Mouse (Mus musculus) limb, embryonic 12.5 days (tissue): ENCODE data around the gene Golga4. TPM values are rescaled to one million over a fixed set of nuclear protein-coding genes. Genes with fewer than 3 reads are reported as not detected.

ENCODE experiments used
- ATAC-seq: fragments of 200-750 bp; cut with Nextera tagmentation; 2 replicates; pipeline ENCODE4 v1.8.0; 2017; ENCODE audit warnings: low read depth, moderate TSS enrichment; ENCODE audit not compliant: insufficient number of reproducible peaks, insufficient read depth, low FRiP score, low TSS enrichment
- H3K27ac ChIP-seq: fragments of 300-500 bp; sonication (generic); 2 replicates; pipeline ENCODE4 v1.5.1; 2016; ENCODE audit warnings: mild to moderate bottlenecking, moderate library complexity
- H3K27me3 ChIP-seq: fragments of 300-500 bp; sonication (generic); 2 replicates; pipeline ENCODE4 v1.6.1; 2016; ENCODE audit warnings: mild to moderate bottlenecking, moderate library complexity
- H3K36me3 ChIP-seq: fragments of 300-500 bp; sonication (generic); 2 replicates; pipeline ENCODE4 v1.6.1; 2016; ENCODE audit warnings: mild to moderate bottlenecking, moderate library complexity
- H3K4me1 ChIP-seq: fragments of 300-500 bp; sonication (generic); replicated peaks from 2 replicates; pipeline ENCODE4 v1.6.1; 2016
- H3K4me2 ChIP-seq: fragments of 300-500 bp; sonication (generic); 2 replicates; pipeline ENCODE4 v1.6.1; 2016; ENCODE audit warnings: mild to moderate bottlenecking, moderate library complexity
- H3K4me3 ChIP-seq: fragments of 300-500 bp; sonication (generic); replicated peaks from 2 replicates; pipeline ENCODE4 v1.5.1; 2016; ENCODE audit warnings: mild to moderate bottlenecking
- H3K9ac ChIP-seq: fragments of 300-500 bp; sonication (generic); replicated peaks from 2 replicates; pipeline ENCODE4 v1.6.1; 2016; ENCODE audit warnings: mild to moderate bottlenecking, moderate library complexity
- H3K9me3 ChIP-seq: fragments of 300-500 bp; sonication (generic); 2 replicates; pipeline ENCODE4 v1.6.1; 2016; ENCODE audit warnings: mild to moderate bottlenecking, moderate library complexity
- WGBS: fragments of 180-500 bp; shearing (Covaris S2); methylation state at CpG from one replicate; pipeline ENCODE4 v1.1.7; 2016; 5-methylcytosine and 5-hydroxymethylcytosine counted together
- polyA plus RNA-seq: library from polyadenylated mRNA; unstranded; fragments of >200 nt; fragmentation: Nextera tagmentation; extraction: Ambion mirVana; gene quantifications from 2 replicates; pipeline ENCODE4 v1.2.1, GENCODE M21; 2016

Golga4 gene
- polyA plus RNA-seq, 1 experiment from 2014 or later: 62.4 TPM

DNA sequence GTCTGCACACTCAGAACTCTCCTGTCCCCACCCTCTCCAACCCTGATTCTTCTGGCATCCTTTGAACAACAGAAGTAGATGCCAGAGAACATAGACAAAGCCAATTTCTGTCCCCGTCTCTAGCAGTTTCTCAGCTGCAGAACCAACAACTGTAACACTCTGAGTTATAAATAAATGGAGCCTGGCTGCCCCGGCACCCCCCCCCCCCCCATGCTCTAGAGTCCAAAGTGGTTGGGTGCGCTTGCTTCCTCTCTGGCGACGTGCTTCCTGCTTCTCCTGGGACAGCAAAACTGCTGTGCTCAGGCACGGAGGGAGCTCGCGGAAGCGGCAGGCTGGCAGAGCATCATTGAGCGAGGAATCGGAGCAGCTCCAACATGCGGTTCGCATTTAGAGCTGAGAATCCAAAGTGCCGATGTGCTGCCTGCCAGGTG lies 105.1 kb downstream of the Golga4 start:
- no peaks in the 10 kb centered on the region for H3K27me3 ChIP-seq
- WGBS: 46% methylated on average over 14 of the region's 14 CpGs
- H3K4me1 ChIP-seq: peaks cover 56% of the 10 kb centered on the region

DNA sequence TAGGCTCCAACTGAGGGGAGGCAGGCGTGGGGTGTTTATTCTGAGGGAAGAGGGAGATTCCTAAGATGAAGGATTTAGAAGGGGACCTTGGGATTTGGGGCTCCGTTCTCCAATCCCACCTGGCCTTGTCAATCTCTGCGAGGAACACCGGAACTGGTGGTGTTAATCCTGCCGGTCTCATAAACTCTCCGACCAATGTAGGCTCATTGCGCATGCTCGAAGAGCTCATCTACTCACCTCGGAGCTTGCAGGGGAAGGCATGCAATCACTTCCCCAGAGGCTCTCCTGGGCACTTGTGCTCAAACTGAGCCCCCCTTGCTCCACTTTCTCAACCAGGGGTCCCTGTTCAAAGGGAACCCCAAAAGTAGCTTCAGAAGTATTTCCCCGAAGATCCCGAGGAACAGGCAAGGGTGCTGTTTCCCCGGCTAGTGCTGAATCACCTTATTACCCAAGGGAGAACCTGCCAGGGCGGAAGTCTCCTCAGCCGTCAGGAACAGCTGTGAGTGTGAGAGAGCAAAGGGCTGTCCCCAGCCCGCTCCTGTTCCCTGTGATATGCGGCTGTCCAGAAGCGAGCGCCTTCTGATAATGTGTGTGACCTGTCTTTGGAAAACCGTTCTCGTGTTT lies 106.0 kb downstream of the Golga4 start:
- H3K9ac ChIP-seq: no peak overlapping the region
- no peak for ATAC-seq
- WGBS: 41% methylated on average over 20 of the region's 20 CpGs
- H3K9me3 ChIP-seq: no peaks in the 10 kb centered on the region
- H3K27me3 ChIP-seq: no peaks in the 10 kb centered on the region
- no peak overlapping the region for H3K4me3 ChIP-seq
- H3K4me1 ChIP-seq: peaks cover 56% of the 10 kb centered on the region
- H3K36me3 ChIP-seq: no peaks in the 10 kb centered on the region
- H3K4me2 ChIP-seq: peak overlapping the region; percentile 19; the same call in 1 of the 2 replicates
- H3K27ac ChIP-seq: no peak overlapping the region

More for the DNA sequence above, 105.1 kb downstream of the Golga4 start:
- no peak for ATAC-seq
- Histone ChIP-seq H3K9me3 (no peaks in the 10 kb centered on the region), H3K4me3 (no peak overlapping the region), H3K4me2 (peak overlapping the region; percentile 30), H3K27ac (no peak overlapping the region), H3K36me3 (no peaks in the 10 kb centered on the region), H3K9ac (no peak overlapping the region)

DNA sequence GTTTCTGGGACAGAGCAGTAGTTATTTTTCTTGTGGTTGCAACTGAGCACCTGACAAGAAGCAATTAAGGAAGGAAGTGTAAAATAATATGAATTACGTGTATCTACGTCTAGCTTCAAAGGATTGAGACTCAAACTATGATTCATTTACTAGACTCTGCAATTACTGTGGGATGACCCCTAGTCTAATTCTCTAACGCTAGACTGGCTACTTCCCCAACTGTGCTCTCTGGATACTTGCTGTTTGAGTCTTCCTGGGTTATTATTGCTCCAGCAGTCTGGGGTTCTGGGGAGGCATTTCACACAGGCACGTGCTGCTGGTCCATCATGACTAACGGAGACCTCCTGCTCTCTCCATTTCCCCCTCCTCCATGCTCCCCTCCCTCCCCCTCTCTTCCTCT lies 111.2 kb downstream of the Golga4 start:
- 55% methylated on average over 5 of the region's 5 CpGs for WGBS
- no peak overlapping the region for H3K27ac ChIP-seq

DNA sequence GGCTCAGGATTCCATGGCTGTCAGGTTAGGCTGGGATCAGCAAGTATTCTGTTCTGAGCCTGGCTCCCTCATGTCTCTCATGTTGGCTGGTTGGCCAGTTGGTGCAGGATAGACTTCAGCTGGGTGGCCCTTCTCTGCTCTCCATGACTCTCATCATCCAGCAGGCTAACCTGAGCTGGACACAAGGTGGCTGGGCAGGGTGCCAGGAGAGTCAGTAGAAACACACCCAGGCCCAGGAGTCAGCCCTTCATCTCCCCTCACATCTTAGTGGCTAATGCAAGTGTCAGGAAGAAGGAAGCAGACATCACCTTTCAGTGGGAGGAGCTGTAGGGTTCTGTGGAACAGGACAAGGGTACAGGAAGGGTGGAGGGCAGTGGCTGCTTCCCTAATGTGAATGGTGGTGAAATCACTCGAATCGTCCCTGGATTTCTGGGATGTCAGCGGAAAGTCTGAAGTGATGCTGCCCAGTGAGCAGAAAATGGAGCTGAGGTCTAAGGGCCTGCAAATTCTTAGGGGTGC lies 112.7 kb downstream of the Golga4 start:
- Histone ChIP-seq H3K4me2 (no peak overlapping the region), H3K9me3 (no peaks in the 10 kb centered on the region), H3K36me3 (no peaks in the 10 kb centered on the region), H3K27ac (no peak overlapping the region), H3K4me3 (no peak overlapping the region), H3K4me1 (peaks cover 16% of the 10 kb centered on the region), H3K9ac (no peak overlapping the region), H3K27me3 (no peaks in the 10 kb centered on the region)
- WGBS: 80% methylated on average over 3 of the region's 3 CpGs
- no peak for ATAC-seq

More for the DNA sequence above, 111.2 kb downstream of the Golga4 start:
- Histone ChIP-seq H3K27me3 (no peaks in the 10 kb centered on the region), H3K4me2 (no peak overlapping the region), H3K4me1 (peaks cover 23% of the 10 kb centered on the region), H3K36me3 (no peaks in the 10 kb centered on the region), H3K9me3 (no peaks in the 10 kb centered on the region), H3K4me3 (no peak overlapping the region), H3K9ac (no peak overlapping the region)
- no peak for ATAC-seq

DNA sequence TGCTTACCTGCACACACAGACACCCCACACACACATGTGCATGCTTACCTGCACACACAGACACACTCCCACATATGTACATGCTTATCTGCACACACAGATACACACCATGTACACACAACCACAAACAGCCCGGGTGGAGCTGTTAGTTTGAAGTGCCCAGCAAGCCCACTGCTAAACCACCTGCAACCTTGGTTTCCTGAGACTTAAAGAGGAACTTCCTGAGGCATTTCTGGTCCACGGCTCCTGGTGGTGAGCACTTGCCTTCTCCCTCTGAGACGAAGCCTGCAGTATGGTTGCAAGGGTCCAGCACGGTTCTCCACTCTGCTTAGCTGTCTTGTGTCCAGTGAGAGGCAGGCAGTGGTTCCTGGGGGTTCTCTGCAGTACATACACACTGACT lies 114.7 kb downstream of the Golga4 start:
- Histone ChIP-seq H3K9me3 (no peaks in the 10 kb centered on the region), H3K4me3 (no peak overlapping the region), H3K4me2 (no peak overlapping the region), H3K27ac (peak overlapping the region; percentile 37; the same call in 1 of the 2 replicates), H3K36me3 (no peaks in the 10 kb centered on the region), H3K4me1 (peaks cover 34% of the 10 kb centered on the region), H3K27me3 (no peaks in the 10 kb centered on the region), H3K9ac (no peak overlapping the region)
- no peak for ATAC-seq
- 59% methylated on average over 4 of the region's 4 CpGs for WGBS

DNA sequence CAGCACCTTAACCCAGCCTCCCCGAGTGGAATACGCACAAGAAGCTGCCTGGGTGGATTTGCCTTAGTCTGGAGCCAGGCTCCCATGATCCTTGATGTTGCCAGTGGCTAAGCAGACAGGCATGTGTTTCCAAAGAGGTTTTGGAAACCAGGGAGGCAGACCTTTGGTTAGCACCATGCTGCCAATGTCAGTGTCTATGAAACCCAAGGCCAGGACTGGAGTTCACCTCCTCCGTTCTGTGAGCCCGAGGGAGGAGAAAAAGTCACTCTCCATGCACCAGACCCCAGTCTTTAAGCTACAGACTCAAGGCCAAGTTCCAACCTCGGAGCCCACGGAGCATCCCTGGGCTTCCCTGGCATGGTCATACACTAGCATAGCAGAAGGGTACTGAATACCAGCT lies 115.6 kb downstream of the Golga4 start:
- Histone ChIP-seq H3K4me2 (no peak overlapping the region), H3K27me3 (no peaks in the 10 kb centered on the region), H3K9me3 (no peaks in the 10 kb centered on the region), H3K27ac (0 out of 2 replicates have a peak overlapping the region, but pooled peaks have one; percentile 32), H3K4me1 (peaks cover 34% of the 10 kb centered on the region), H3K9ac (no peak overlapping the region), H3K4me3 (no peak overlapping the region), H3K36me3 (peaks cover under 1% of the 10 kb centered on the region; the same call in 1 of the 2 replicates)
- 90% methylated on average over 6 of the region's 6 CpGs for WGBS
- no peak for ATAC-seq

DNA sequence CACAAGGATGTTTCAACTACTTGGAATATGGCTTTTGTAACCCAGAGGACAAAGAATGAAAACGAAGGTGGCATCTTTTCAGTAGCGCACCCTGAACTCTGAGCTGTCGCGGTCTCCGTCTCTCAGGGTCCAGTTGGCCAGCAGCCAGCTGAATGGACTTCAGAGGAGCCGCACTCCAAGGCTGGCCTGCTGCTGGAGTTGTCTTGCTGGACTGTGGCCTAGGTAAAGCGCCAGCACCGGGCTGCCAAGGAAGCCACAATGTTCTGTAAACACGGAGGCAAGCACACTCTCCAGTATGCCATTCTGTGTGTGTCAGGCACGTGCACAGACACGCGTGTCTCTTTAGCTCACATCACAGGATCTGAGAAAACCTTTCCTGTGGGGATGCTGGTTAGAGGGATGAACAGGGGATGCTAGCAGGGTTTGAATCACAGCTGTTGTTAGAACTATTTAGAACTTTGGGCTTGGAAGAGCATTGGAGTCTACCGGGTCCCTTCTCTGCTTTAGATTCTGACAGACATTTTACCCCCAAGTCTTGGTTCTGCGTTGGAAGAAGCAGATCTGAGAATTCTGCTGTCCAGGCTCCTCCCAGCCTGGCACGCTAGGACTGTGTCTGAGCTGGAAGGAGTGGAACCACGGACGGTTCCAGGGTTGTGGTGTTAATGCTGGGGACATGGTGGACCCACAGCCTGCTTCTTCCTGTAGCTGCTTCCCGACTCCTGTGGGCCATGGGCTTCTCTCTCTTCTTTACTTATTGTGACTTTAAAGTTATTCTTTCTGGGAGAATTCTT lies 116.5 kb downstream of the Golga4 start:
- peaks cover 34% of the 10 kb centered on the region for H3K4me1 ChIP-seq

DNA sequence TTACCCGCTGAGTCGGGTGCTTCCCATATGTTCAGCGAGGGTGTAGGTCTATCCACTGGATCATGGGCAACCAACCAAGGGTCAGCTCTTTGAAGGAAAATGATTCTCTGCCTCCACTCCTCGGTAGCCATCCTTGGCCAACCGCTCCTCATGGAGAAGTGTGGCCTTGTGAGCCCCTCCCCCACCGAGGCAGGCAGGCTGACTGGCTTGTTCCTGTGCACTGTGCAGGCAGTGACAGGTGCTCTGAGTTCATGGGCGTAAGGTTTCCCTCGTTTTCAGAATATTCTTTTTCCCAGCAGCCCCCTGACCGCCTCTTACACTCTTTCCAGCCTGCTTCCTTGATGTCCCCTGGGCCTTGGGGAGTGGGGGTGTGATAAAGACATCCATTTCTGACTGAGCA lies 117.4 kb downstream of the Golga4 start:
- no peak overlapping the region for H3K27ac ChIP-seq
- no peaks in the 10 kb centered on the region for H3K27me3 ChIP-seq
- no peak overlapping the region for H3K4me2 ChIP-seq
- H3K4me3 ChIP-seq: no peak overlapping the region
- ATAC-seq: no peak
- H3K36me3 ChIP-seq: peaks cover 14% of the 10 kb centered on the region
- no peaks in the 10 kb centered on the region for H3K9me3 ChIP-seq
- H3K9ac ChIP-seq: no peak overlapping the region
- peaks cover 34% of the 10 kb centered on the region for H3K4me1 ChIP-seq
- 66% methylated on average over 9 of the region's 9 CpGs for WGBS

More for the DNA sequence above, 116.5 kb downstream of the Golga4 start:
- H3K4me3 ChIP-seq: no peak overlapping the region
- H3K9ac ChIP-seq: no peak overlapping the region
- no peak overlapping the region for H3K27ac ChIP-seq
- H3K4me2 ChIP-seq: no peak overlapping the region
- 91% methylated on average over 18 of the region's 18 CpGs for WGBS
- no peak for ATAC-seq
- peaks cover 9% of the 10 kb centered on the region for H3K36me3 ChIP-seq
- H3K9me3 ChIP-seq: no peaks in the 10 kb centered on the region
- no peaks in the 10 kb centered on the region for H3K27me3 ChIP-seq

DNA sequence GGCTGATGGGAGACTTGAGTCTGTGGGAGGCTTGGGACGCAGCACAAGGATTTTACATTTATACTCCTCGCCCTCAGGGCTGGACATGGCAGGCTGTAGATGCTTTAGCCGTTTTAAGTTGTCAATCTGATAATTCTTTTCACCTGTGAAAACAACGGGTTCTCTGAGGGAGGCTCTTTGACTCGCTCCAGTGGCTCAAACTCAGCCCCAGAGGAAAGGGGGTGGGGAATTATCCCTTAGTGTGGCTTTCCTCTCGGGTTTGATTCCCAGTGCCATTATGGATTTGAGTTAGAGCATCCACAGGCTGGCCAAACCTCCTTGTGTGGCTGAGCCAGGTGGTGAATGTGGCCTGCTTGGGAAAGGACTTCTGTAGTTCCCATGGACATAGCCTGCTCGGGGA lies 118.1 kb downstream of the Golga4 start:
- ATAC-seq: no peak

DNA sequence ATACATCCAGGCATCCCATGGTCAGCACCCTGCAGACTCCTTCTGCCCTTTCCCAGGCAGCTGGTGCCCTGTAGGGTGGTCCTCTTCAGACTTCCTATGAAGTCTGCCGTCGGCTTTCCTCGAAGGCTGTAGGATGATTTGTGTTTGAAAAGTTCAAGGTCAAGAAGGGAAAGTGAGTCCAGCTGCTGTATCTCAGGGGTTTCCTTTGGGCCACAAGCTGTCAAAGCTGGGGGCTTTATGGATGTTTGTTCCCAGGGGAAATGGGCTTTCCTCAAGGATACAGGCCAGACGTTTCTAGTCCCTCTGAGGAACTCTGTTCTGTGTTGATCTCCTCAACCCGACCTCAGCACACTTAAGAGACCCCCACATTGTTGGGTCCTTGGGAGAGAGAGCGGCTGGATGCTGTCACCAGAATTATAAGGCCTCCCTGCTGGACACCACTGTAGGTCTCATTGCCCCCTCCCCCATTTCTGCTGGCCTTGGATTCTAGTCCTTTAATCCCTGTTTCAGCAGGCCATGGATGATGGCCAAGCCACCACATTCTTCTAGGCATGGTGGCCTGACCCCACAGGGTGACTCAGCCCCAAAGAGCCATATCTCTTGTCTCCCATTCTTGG lies 123.8 kb downstream of the Golga4 start:
- Histone ChIP-seq H3K36me3 (peaks cover 34% of the 10 kb centered on the region), H3K4me1 (peaks cover 22% of the 10 kb centered on the region), H3K9ac (no peak overlapping the region), H3K27me3 (peaks cover 3% of the 10 kb centered on the region; the same call in 1 of the 2 replicates), H3K4me2 (no peak overlapping the region), H3K9me3 (no peaks in the 10 kb centered on the region), H3K27ac (no peak overlapping the region), H3K4me3 (no peak overlapping the region)
- WGBS: 24% methylated on average over 6 of the region's 6 CpGs
- ATAC-seq: no peak

More for the DNA sequence above, 118.1 kb downstream of the Golga4 start:
- Histone ChIP-seq H3K4me3 (no peak overlapping the region), H3K27me3 (no peaks in the 10 kb centered on the region), H3K36me3 (peaks cover 17% of the 10 kb centered on the region), H3K4me1 (peaks cover 34% of the 10 kb centered on the region), H3K9ac (no peak overlapping the region), H3K9me3 (no peaks in the 10 kb centered on the region), H3K4me2 (no peak overlapping the region), H3K27ac (no peak overlapping the region)
- 24% methylated on average over 7 of the region's 7 CpGs for WGBS
